Mouse (Mus musculus) midbrain, embryonic 15.5 days (tissue): Measurements from ENCODE around the gene Kcns1. TPM values are rescaled to one million over a fixed set of nuclear protein-coding genes. Genes with fewer than 3 reads are reported as not detected.

Experiments
- ATAC-seq: fragments of 200-750 bp; cut with Nextera tagmentation; replicated peaks from 2 replicates; pipeline ENCODE4 v1.8.0; 2017; ENCODE audit warnings: moderate TSS enrichment
- H3K27ac ChIP-seq: fragments of 300-500 bp; sonication (generic); 2 replicates; pipeline ENCODE4 v1.5.1; 2015; ENCODE audit warnings: mild to moderate bottlenecking, inconsistent platforms
- H3K27me3 ChIP-seq: fragments of 300-500 bp; sonication (generic); replicated peaks from 2 replicates; pipeline ENCODE4 v1.6.1; 2015; ENCODE audit warnings: inconsistent platforms
- H3K36me3 ChIP-seq: fragments of 300-500 bp; sonication (generic); replicated peaks from 2 replicates; pipeline ENCODE4 v1.6.1; 2015; ENCODE audit warnings: inconsistent platforms
- H3K4me1 ChIP-seq: fragments of 300-500 bp; sonication (generic); 2 replicates; pipeline ENCODE4 v1.6.1; 2015; ENCODE audit warnings: inconsistent platforms
- H3K4me2 ChIP-seq: fragments of 300-500 bp; sonication (generic); 2 replicates; pipeline ENCODE4 v1.6.1; 2015; ENCODE audit warnings: inconsistent platforms, mild to moderate bottlenecking, moderate library complexity
- H3K4me3 ChIP-seq: fragments of 300-500 bp; sonication (generic); 2 replicates; pipeline ENCODE4 v1.5.1; 2015; ENCODE audit warnings: mild to moderate bottlenecking, inconsistent platforms
- H3K9ac ChIP-seq: fragments of 300-500 bp; sonication (generic); 2 replicates; pipeline ENCODE4 v1.6.1; 2015; ENCODE audit warnings: mild to moderate bottlenecking, inconsistent platforms
- H3K9me3 ChIP-seq: fragments of 300-500 bp; sonication (generic); 2 replicates; pipeline ENCODE4 v1.6.1; 2016; ENCODE audit warnings: inconsistent platforms
- WGBS: fragments of 180-500 bp; shearing (Covaris S2); methylation state at CpG from one replicate; pipeline ENCODE4 v1.1.7; 2015; ENCODE audit warnings: mixed read lengths; 5-methylcytosine and 5-hydroxymethylcytosine counted together
- polyA plus RNA-seq: library from polyadenylated mRNA; unstranded; fragments of >200 nt; fragmentation: Nextera tagmentation; extraction: Ambion mirVana; gene quantifications from 2 replicates; pipeline ENCODE4 v1.2.1, GENCODE M21; 2015

Kcns1 gene
- polyA plus RNA-seq, 1 experiment from 2014 or later: 1.3 TPM

GRCm38 (mm10) chr2:164188722-164189121 is 17.8 kb upstream of the Kcns1 start:
- WGBS: 31% methylated on average over 5 of the region's 5 CpGs
- Histone ChIP-seq H3K9me3 (no peaks in the 10 kb centered on the region), H3K27me3 (no peaks in the 10 kb centered on the region), H3K9ac (no peak overlapping the region), H3K4me3 (no peak overlapping the region), H3K4me2 (no peak overlapping the region), H3K4me1 (no peaks in the 10 kb centered on the region), H3K36me3 (no peaks in the 10 kb centered on the region), H3K27ac (no peak overlapping the region)
- ATAC-seq: no peak

- Histone ChIP-seq H3K4me3 (no peak overlapping the region), H3K9ac (no peak overlapping the region), H3K36me3 (no peaks in the 10 kb centered on the region), H3K27me3 (no peaks in the 10 kb centered on the region), H3K27ac (no peak overlapping the region), H3K4me1 (no peaks in the 10 kb centered on the region), H3K9me3 (no peaks in the 10 kb centered on the region), H3K4me2 (no peak overlapping the region)
- WGBS: 41% methylated on average over 9 of the region's 9 CpGs
- no peak for ATAC-seq
Observed at GRCm38 (mm10) chr2:164184145-164184719, 13.3 kb upstream of the Kcns1 start.

GRCm38 (mm10) chr2:164183340-164183739 is 12.4 kb upstream of the Kcns1 start:
- no peaks in the 10 kb centered on the region for H3K27me3 ChIP-seq
- WGBS: 72% methylated on average over 9 of the region's 9 CpGs
- H3K4me1 ChIP-seq: no peaks in the 10 kb centered on the region
- no peak overlapping the region for H3K27ac ChIP-seq
- H3K4me2 ChIP-seq: no peak overlapping the region
- no peak overlapping the region for H3K4me3 ChIP-seq
- no peak overlapping the region for H3K9ac ChIP-seq
- no peak for ATAC-seq
- H3K36me3 ChIP-seq: no peaks in the 10 kb centered on the region
- no peaks in the 10 kb centered on the region for H3K9me3 ChIP-seq

GRCm38 (mm10) chr2:164182692-164183255 is 11.9 kb upstream of the Kcns1 start, which contains the start of gene Wfdc5:
Gene Wfdc5 (minus strand): TSS chr2:164182742.
- Histone ChIP-seq H3K27ac (no peak within 1 kb of the TSS), H3K4me2 (no peak within 1 kb of the TSS), H3K4me1 (no peaks in the 10 kb centered on the region), H3K27me3 (no peaks in the 10 kb centered on the region), H3K9me3 (no peaks in the 10 kb centered on the region), H3K36me3 (no peaks in the 10 kb centered on the region), H3K9ac (no peak within 1 kb of the TSS), H3K4me3 (no peak within 1 kb of the TSS)
- ATAC-seq: no peak
- WGBS: 65% methylated on average over 7 of the region's 7 CpGs

GRCm38 (mm10) chr2:164180770-164181169 is 9.9 kb upstream of the Kcns1 start:
- WGBS: 82% methylated on average over 4 of the region's 4 CpGs
- Histone ChIP-seq H3K4me3 (no peak overlapping the region), H3K27me3 (no peaks in the 10 kb centered on the region), H3K9ac (no peak overlapping the region), H3K4me2 (no peak overlapping the region), H3K4me1 (no peaks in the 10 kb centered on the region), H3K27ac (no peak overlapping the region), H3K36me3 (no peaks in the 10 kb centered on the region), H3K9me3 (no peaks in the 10 kb centered on the region)
- ATAC-seq: no peak

- Histone ChIP-seq H3K36me3 (no peaks in the 10 kb centered on the region), H3K27ac (no peak overlapping the region), H3K4me1 (no peaks in the 10 kb centered on the region), H3K4me3 (no peak overlapping the region), H3K9me3 (no peaks in the 10 kb centered on the region), H3K27me3 (no peaks in the 10 kb centered on the region), H3K4me2 (no peak overlapping the region), H3K9ac (no peak overlapping the region)
- ATAC-seq: no peak
- WGBS: 38% methylated on average over 3 of the region's 3 CpGs
Observed at GRCm38 (mm10) chr2:164180124-164180523, 9.2 kb upstream of the Kcns1 start.

- H3K27ac ChIP-seq: no peak overlapping the region
- no peak overlapping the region for H3K4me2 ChIP-seq
- 0 out of 2 replicates have a peak, but pooled peaks cover 3% of the 10 kb centered on the region for H3K27me3 ChIP-seq
- H3K36me3 ChIP-seq: no peaks in the 10 kb centered on the region
- 82% methylated on average over 5 of the region's 5 CpGs for WGBS
- no peak overlapping the region for H3K4me3 ChIP-seq
- no peaks in the 10 kb centered on the region for H3K4me1 ChIP-seq
- ATAC-seq: no peak
- H3K9me3 ChIP-seq: no peaks in the 10 kb centered on the region
- H3K9ac ChIP-seq: no peak overlapping the region
Observed at GRCm38 (mm10) chr2:164177831-164178230, 6.9 kb upstream of the Kcns1 start.

GRCm38 (mm10) chr2:164175850-164176249 is 4.9 kb upstream of the Kcns1 start:
- no peaks in the 10 kb centered on the region for H3K9me3 ChIP-seq
- WGBS: 75% methylated on average over 3 of the region's 3 CpGs

GRCm38 (mm10) chr2:164174649-164175395 is 3.9 kb upstream of the Kcns1 start:
- Histone ChIP-seq H3K9ac (no peak overlapping the region), H3K4me3 (no peak overlapping the region), H3K4me2 (no peak overlapping the region), H3K27ac (no peak overlapping the region), H3K27me3 (peaks cover 24% of the 10 kb centered on the region), H3K9me3 (no peaks in the 10 kb centered on the region), H3K36me3 (no peaks in the 10 kb centered on the region), H3K4me1 (peaks cover 19% of the 10 kb centered on the region)
- 75% methylated on average over 8 of the region's 8 CpGs for WGBS
- no peak for ATAC-seq

More at GRCm38 (mm10) chr2:164175850-164176249, 4.9 kb upstream of the Kcns1 start:
- no peaks in the 10 kb centered on the region for H3K36me3 ChIP-seq
- ATAC-seq: no peak
- H3K9ac ChIP-seq: no peak overlapping the region
- H3K27ac ChIP-seq: no peak overlapping the region
- H3K27me3 ChIP-seq: peaks cover 14% of the 10 kb centered on the region
- H3K4me3 ChIP-seq: no peak overlapping the region
- no peak overlapping the region for H3K4me2 ChIP-seq
- peaks cover 9% of the 10 kb centered on the region for H3K4me1 ChIP-seq

GRCm38 (mm10) chr2:164173394-164173793 is 2.5 kb upstream of the Kcns1 start:
- H3K4me3 ChIP-seq: no peak overlapping the region
- H3K4me1 ChIP-seq: peaks cover 23% of the 10 kb centered on the region
- H3K4me2 ChIP-seq: no peak overlapping the region
- no peak overlapping the region for H3K9ac ChIP-seq
- no peaks in the 10 kb centered on the region for H3K36me3 ChIP-seq
- H3K9me3 ChIP-seq: no peaks in the 10 kb centered on the region
- peaks cover 39% of the 10 kb centered on the region for H3K27me3 ChIP-seq
- no peak for ATAC-seq
- H3K27ac ChIP-seq: no peak overlapping the region
- WGBS: 81% methylated on average over 3 of the region's 3 CpGs

- no peak overlapping the region for H3K9ac ChIP-seq
- H3K27me3 ChIP-seq: peaks cover 63% of the 10 kb centered on the region
- no peaks in the 10 kb centered on the region for H3K9me3 ChIP-seq
- peak overlapping the region; percentile 36 for H3K4me3 ChIP-seq
- peaks cover 30% of the 10 kb centered on the region for H3K4me1 ChIP-seq
- H3K36me3 ChIP-seq: no peaks in the 10 kb centered on the region
- WGBS: 2% methylated on average over 11 of the region's 11 CpGs
- peak overlapping the region; percentile 67 for H3K4me2 ChIP-seq
- ATAC-seq: no peak
- H3K27ac ChIP-seq: no peak overlapping the region
Observed at GRCm38 (mm10) chr2:164170326-164170725, 587 bp downstream of the Kcns1 start.

- peak overlapping the region; percentile 62 for H3K4me2 ChIP-seq
- H3K4me1 ChIP-seq: peaks cover 30% of the 10 kb centered on the region
- 12% methylated on average over 42 of the region's 42 CpGs for WGBS
- H3K9me3 ChIP-seq: no peaks in the 10 kb centered on the region
- ATAC-seq: peak; percentile 76
- H3K27me3 ChIP-seq: peaks cover 59% of the 10 kb centered on the region
- no peaks in the 10 kb centered on the region for H3K36me3 ChIP-seq
- H3K27ac ChIP-seq: no peak overlapping the region
- H3K9ac ChIP-seq: peak overlapping the region; percentile 16; the same call in 1 of the 2 replicates
- peak overlapping the region; percentile 40 for H3K4me3 ChIP-seq
Observed at GRCm38 (mm10) chr2:164168571-164168946, 2.4 kb downstream of the Kcns1 start.
